Comparison of ENCODE assay signal across 8 mouse cellular contexts in the genomic region with DNA sequence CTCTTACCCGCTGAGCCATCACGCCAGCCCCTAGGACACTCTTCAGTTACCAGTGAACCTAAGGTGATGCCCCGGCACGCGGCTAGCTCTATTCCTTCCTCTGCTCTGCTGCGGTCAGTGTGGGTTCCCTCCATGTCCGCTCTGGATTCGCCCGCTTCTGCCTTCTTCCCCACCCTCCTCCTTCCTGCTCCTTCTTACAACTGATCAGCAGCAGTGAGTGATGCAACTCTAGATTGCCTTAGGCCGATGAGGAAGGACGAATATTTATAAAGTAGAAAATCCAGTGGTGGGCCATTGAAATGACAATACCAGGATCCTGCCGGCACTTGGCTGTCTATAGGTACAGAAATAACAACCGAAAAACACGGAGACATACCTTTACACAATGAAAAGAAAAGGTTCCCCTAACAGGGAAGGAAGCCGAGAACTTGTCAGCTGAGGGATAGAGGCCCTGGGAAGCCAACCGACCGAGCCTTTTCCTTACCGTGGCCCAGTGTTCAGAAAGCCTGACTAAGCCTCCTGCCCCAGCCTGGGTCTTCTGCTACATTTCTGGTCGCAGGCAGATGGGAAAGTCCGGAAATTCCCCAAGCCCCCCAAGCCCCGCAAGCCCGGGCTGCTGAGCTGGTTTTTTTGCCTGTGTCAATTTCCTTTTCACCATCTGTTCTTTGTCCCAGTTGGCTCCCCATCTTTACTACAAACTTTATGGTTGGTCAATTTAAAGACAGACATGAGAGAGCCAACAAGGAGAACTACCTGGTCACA. TPM values are rescaled to one million over a fixed set of nuclear protein-coding genes. Genes with fewer than 3 reads are reported as not detected.
DNase-seq lines count a peak whose midpoint lies in the region; ATAC-seq and TF ChIP-seq lines count a peak whose summit lies in the region.

No protein-coding gene starts in this region.

- H3K36me3 ChIP-seq in kidney, adult 2 months (ENCODE audit: control insufficient read depth, insufficient read depth, low read length): no peaks in the 10 kb centered on the region
- H3K36me3 ChIP-seq in forebrain, embryonic 11.5 days (ENCODE audit: control insufficient read depth, insufficient read depth, low read length): no peaks in the 10 kb centered on the region

- no peaks in the 10 kb centered on the region for H3K9me3 ChIP-seq in forebrain, embryonic 11.5 days (ENCODE audit: control insufficient read depth, low read length)

- TF ChIP-seq POLR2A in kidney, adult 2 months (IDR thresholded peaks at IDR 0.05; ENCODE audit: low read depth, low read length): no peak

- ATAC-seq in forebrain, embryonic 11.5 days (replicated peaks; ENCODE audit: low FRiP score): no peak

- peak overlapping the region; percentile 86 for H3K27ac ChIP-seq in kidney, adult 2 months (ENCODE audit: insufficient read depth, low read depth, low read length)
- 0 out of 2 replicates have a peak overlapping the region, but pooled peaks have one; percentile 18 for H3K27ac ChIP-seq in forebrain, embryonic 11.5 days (ENCODE audit: low read depth, low read length)

- peak; percentile 32 for DNase-seq in kidney, adult 2 months
- DNase-seq in kidney, adult 8-10 months: no peak
- no peak for DNase-seq in forebrain, embryonic 11.5 days (ENCODE audit: low spot score)
- peak; percentile 82 for DNase-seq in induced T-regulatory cell, adult 2 months (ENCODE audit: low read depth)
- peak; percentile 44 to 54 for DNase-seq in lung, postnatal 4 days
- DNase-seq in thymus, postnatal 0 days (ENCODE audit: low spot score): peak; percentile 50
- DNase-seq in cerebellum, adult 11 months: no peak
- no peak for DNase-seq in testis, postnatal 10 days (ENCODE audit: low spot score)

- no peaks in the 10 kb centered on the region for H3K27me3 ChIP-seq in kidney, adult 2 months (replicated peaks; ENCODE audit: control insufficient read depth, insufficient read depth, low read length)
- no peaks in the 10 kb centered on the region for H3K27me3 ChIP-seq in forebrain, embryonic 11.5 days (ENCODE audit: control insufficient read depth, insufficient read depth, low read length)

- H3K9ac ChIP-seq in forebrain, embryonic 11.5 days (ENCODE audit: low read length): no peak overlapping the region; the same call in 1 of the 2 replicates

- WGBS in kidney, adult 2 months: 56% methylated on average over 22 of the region's 22 CpGs
- 79% methylated on average over 22 of the region's 22 CpGs for WGBS in forebrain, embryonic 11.5 days

- peak overlapping the region; percentile 51 for H3K4me3 ChIP-seq in kidney, adult 2 months (ENCODE audit: insufficient read depth, low read depth, low read length)
- no peak overlapping the region for H3K4me3 ChIP-seq in forebrain, embryonic 11.5 days (ENCODE audit: low read depth, low read length)

- H3K4me2 ChIP-seq in forebrain, embryonic 11.5 days (ENCODE audit: low read depth, low read length, severe bottlenecking): no peak overlapping the region

- no peaks in the 10 kb centered on the region for H3K4me1 ChIP-seq in kidney, adult 2 months (ENCODE audit: control insufficient read depth, insufficient read depth, low read length)
- no peaks in the 10 kb centered on the region for H3K4me1 ChIP-seq in forebrain, embryonic 11.5 days (replicated peaks; ENCODE audit: control insufficient read depth, insufficient read depth, low read length)

- TF ChIP-seq CTCF in kidney, adult 2 months (conservative IDR thresholded peaks at IDR 0.05; ENCODE audit: insufficient read depth, insufficient read length, low read depth, low read length): no peak

RNA-seq across cellular contexts. Expression of gene Yy1, which starts 27.7 kb away (rescaled TPM):
- polyA plus RNA-seq in kidney, adult 2 months (2012; rRNA removed): 13.5 and 14.1 TPM in 2 replicates
- polyA plus RNA-seq in forebrain, embryonic 11.5 days (2014; fragmentation: Nextera tagmentation; extraction: Ambion mirVana): 20.8 and 22.1 TPM in 2 replicates
- polyA plus RNA-seq in thymus, postnatal 0 days (2015; fragmentation: Nextera tagmentation; extraction: Ambion mirVana): 20.6 and 27.4 TPM in 2 replicates

Comparison
In these comparisons a context has a peak if more than half of its experiments do, and no peak if none do; other contexts are left out.
1. DNase-seq: peak in kidney, adult 2 months (single experiment), induced T-regulatory cell, adult 2 months (single experiment), lung, postnatal 4 days (2 of 2) and thymus, postnatal 0 days (single experiment); none in kidney, adult 8-10 months (0 of 2), forebrain, embryonic 11.5 days (single experiment), cerebellum, adult 11 months (single experiment) and testis, postnatal 10 days (single experiment).